Mouse (Mus musculus): ENCODE results near the gene Dcaf12l2. TPM values are rescaled to one million over a fixed set of nuclear protein-coding genes. Genes with fewer than 3 reads are reported as not detected.

Dcaf12l2 gene
- polyA plus RNA-seq (2014; fragmentation: Illumina TruSeq; extraction: RNeasy Lipid Tissue Mini Kit (QIAGEN cat#74804); ENCODE audit: low read depth, low replicate concordance) = not detected

DNA sequence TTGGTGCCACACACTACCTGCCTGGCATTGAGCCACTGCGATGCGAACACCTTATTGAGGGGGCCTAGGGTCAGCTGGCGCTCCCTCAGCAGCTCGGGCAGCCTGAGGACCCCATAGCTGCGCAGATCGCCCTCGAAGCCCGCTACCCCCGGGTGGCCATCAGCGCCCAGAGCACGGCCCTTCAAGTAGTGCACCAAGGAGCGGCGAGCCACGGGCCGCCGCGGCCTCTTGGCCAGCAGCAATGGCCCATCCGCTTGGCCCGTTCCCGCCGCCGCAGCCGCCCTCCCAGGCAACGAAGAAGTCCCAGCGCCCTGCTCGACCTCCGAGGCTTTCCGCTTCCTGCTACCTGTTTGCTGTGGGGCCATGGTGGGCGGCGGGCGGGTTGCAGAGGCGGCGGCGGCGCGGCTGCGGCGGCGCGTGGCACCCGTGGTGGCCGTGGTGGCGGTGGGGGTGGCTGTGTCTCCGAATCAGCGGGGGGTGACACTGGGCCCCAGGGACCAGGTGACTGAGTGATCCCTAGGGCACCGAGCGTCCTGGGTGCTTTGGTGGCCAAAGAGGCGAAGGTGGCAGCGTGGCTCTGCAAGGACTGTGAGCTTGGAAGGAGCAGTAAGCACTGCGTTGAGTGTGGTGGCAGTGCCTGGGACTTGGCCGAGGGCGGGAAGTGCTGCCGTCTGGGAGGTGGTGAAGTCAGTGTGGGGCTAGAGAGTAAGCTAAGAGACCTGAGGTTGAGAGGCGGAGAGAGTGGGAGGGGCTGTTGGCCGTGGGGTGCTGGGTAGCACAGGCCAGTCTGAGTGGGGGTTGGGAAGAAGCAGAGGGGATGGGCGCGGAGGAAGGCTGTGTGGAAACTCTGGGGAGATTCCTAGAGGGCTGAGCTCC is at the start of gene Dcaf12l2:
Gene Dcaf12l2 (minus strand): TSS at position 697 of the 876 bp plus-strand sequence.

